Mouse (Mus musculus) thymus, adult 2 months (tissue): Measurements from ENCODE around the gene St13. TPM values are rescaled to one million over a fixed set of nuclear protein-coding genes. Genes with fewer than 3 reads are reported as not detected.

ENCODE experiments used
- DNase-seq: peaks from one replicate; pipeline ENCODE4 v3.0.0; 2021
- H3K27ac ChIP-seq: fragments of 200-500 bp; 2 replicates; pipeline ENCODE4 v1.5.1; 2012; ENCODE audit warnings: low read length, control low read depth; ENCODE audit not compliant: control insufficient read depth, insufficient read depth
- H3K27me3 ChIP-seq: fragments of 200-500 bp; 2 replicates; pipeline ENCODE4 v1.6.1; 2012; ENCODE audit warnings: mild to moderate bottlenecking, low read length, moderate library complexity, mixed read lengths; ENCODE audit not compliant: control insufficient read depth, insufficient read depth
- H3K36me3 ChIP-seq: fragments of 200-500 bp; 2 replicates; pipeline ENCODE4 v1.6.1; 2012; ENCODE audit warnings: mild to moderate bottlenecking, low read length, moderate library complexity; ENCODE audit not compliant: control insufficient read depth, insufficient read depth
- H3K4me1 ChIP-seq: fragments of 200-500 bp; replicated peaks from 2 replicates; pipeline ENCODE4 v1.6.1; 2012; ENCODE audit warnings: low read length; ENCODE audit not compliant: control insufficient read depth, insufficient read depth
- H3K4me3 ChIP-seq: fragments of 200-500 bp; 2 replicates; pipeline ENCODE4 v1.5.1; 2012; ENCODE audit warnings: mild to moderate bottlenecking, low read length, control low read depth, moderate library complexity; ENCODE audit not compliant: control insufficient read depth, insufficient read depth
- CTCF ChIP-seq: fragments of 200-500 bp; IDR thresholded peaks from 2 replicates; pipeline ENCODE4 v1.5.1; 2012; ENCODE audit warnings: mild to moderate bottlenecking, control low read depth, low read length, moderate library complexity, borderline replicate concordance; ENCODE audit not compliant: control insufficient read depth, poor library complexity, insufficient read depth; ENCODE audit errors: extremely low read depth
- POLR2A ChIP-seq: fragments of 200-500 bp; IDR thresholded peaks from 2 replicates; pipeline ENCODE4 v1.6.1; 2012; ENCODE audit warnings: mild to moderate bottlenecking, low read length, control low read depth, moderate library complexity; ENCODE audit not compliant: control insufficient read depth, poor library complexity, insufficient read depth; ENCODE audit errors: extremely low read depth
- WGBS: fragments of 180-500 bp; shearing (Covaris S2); methylation state at CpG from one replicate; pipeline ENCODE4 v1.1.7; 2018; 5-methylcytosine and 5-hydroxymethylcytosine counted together
- polyA plus RNA-seq: library from polyadenylated mRNA; depleted of rRNA; stranded (reverse); fragments of >200 nt; gene quantifications from 2 replicates; pipeline ENCODE4 v1.2.3, GENCODE M21; 2012

The St13 gene
- polyA plus RNA-seq, 1 experiment = 20.5 TPM

DNA sequence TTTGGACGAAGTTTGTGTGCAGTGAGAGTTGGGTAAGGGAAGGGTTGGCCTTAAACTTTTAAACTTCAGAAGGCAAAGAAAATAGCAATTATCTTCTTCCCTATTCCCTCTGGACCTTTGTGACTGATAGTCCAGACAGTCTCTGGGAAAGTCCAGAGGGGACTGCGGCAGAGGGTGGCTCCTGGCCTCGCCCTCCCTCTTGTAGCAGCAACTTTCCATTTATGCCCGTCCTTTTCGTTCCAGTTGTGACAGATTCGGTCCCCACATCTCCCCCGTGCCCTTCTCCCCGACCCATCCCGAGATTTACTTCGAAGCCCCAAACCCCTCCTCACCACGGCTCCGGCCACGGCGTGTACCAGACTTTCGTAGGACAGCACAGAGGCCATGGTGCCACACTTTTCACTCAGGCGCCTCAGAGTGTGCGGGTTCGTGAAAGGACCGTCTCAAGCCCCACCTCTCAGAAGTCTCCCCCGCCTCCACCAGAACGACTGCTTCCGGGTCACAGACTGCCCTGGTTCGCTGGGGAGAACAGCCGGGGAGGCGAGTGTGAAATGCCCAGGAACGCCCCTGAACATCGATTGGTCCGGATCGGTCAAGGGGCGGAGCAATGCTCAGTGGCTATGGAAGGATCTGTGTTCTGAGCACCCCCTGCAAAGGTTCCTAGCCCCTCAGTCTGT is 39.4 kb downstream of the St13 start, which contains the start of gene Slc25a17:
Gene Slc25a17, minus strand, starts transcription at position 468 of the 677 bp plus-strand sequence.
- Histone ChIP-seq H3K36me3 (peaks cover 12% of the 10 kb centered on the region), H3K27me3 (no peaks in the 10 kb centered on the region), H3K4me1 (peaks cover 2% of the 10 kb centered on the region; the same call in 1 of the 2 replicates), H3K4me3 (peak within 1 kb of the TSS; percentile 86), H3K27ac (peak within 1 kb of the TSS; percentile 54)
- no peak; the same call in none of the 2 replicates for TF ChIP-seq POLR2A
- 0 out of 2 replicates have a peak, but pooled peaks have one; percentile 23 for TF ChIP-seq CTCF
- WGBS = 1% methylated on average over 30 of the region's 30 CpGs
- peak; percentile 97 for DNase-seq

DNA sequence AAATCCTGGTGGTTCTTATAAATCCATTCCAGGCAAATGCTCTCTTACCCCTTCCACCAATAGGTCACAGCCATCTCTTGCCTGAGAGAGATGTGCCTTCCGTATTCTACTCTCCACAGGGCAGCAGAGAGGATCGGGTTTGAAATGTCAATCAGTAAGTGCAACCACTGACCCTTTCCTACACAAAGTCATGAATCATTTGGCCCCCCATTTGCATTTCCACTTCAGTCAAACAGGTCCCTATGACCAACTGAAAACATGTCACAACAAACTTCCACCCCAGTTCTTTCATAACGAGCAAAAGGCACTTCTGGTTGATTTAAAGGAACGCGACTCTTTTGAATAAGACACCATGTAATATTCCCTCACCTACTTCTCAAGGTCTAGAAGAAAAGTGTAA is 40.5 kb downstream of the St13 start:
- H3K27me3 ChIP-seq = no peaks in the 10 kb centered on the region
- no peak overlapping the region for H3K4me3 ChIP-seq
- no peak overlapping the region for H3K27ac ChIP-seq
- TF ChIP-seq CTCF (no peak), POLR2A (no peak)
- 86% methylated on average over 5 of the region's 5 CpGs for WGBS
- peaks cover 2% of the 10 kb centered on the region; the same call in 1 of the 2 replicates for H3K4me1 ChIP-seq
- H3K36me3 ChIP-seq = 0 out of 2 replicates have a peak, but pooled peaks cover 2% of the 10 kb centered on the region
- no peak for DNase-seq

DNA sequence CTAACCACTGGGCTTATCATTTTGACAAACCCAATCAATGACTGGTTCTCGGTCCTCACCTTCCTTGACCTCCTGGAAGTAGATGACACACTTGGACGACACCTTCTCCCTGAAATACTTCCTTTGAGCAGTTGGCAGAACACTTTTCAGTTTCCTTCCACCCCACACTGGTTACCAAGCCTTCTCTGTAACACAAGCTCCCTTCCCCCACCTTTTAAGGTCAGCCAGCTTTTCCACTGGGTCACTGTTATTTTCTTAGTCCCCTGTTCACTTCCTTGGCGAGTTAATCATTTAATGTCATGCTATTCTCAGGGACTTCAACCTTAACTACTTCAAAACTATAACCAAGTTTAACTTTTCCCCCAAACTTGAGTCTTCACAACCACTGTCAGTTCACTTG is 40.9 kb downstream of the St13 start:
- TF ChIP-seq POLR2A (no peak), CTCF (no peak)
- 92% methylated on average over 3 of the region's 3 CpGs for WGBS
- DNase-seq = no peak
- Histone ChIP-seq H3K27me3 (no peaks in the 10 kb centered on the region), H3K36me3 (no peaks in the 10 kb centered on the region), H3K4me3 (no peak overlapping the region), H3K4me1 (peaks cover 2% of the 10 kb centered on the region; the same call in 1 of the 2 replicates), H3K27ac (no peak overlapping the region)

DNA sequence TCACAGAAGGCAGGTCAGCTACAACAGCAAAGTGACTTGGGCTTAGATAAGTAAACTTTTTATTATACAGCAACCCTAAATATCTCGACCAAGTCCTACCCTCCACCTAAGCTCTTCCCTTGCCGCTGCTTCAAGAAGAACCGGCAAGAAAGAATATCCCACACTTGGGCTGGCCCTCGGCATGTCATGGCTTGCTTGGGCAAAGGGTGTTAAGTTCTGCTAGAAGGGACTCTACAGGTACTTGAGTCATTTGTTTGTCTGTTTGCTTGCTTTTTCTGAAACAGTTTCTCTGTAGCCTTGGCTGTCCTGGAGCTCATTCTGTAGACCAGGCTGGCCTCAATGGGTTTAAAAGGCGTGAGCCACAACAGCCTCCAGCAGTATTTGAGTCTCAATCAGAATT is 42.9 kb downstream of the St13 start:
- Histone ChIP-seq H3K4me3 (no peak overlapping the region), H3K4me1 (peaks cover 2% of the 10 kb centered on the region; the same call in 1 of the 2 replicates), H3K27me3 (no peaks in the 10 kb centered on the region), H3K27ac (no peak overlapping the region), H3K36me3 (no peaks in the 10 kb centered on the region)
- TF ChIP-seq POLR2A (no peak), CTCF (no peak)
- DNase-seq = no peak
- WGBS = 92% methylated on average over 5 of the region's 5 CpGs

DNA sequence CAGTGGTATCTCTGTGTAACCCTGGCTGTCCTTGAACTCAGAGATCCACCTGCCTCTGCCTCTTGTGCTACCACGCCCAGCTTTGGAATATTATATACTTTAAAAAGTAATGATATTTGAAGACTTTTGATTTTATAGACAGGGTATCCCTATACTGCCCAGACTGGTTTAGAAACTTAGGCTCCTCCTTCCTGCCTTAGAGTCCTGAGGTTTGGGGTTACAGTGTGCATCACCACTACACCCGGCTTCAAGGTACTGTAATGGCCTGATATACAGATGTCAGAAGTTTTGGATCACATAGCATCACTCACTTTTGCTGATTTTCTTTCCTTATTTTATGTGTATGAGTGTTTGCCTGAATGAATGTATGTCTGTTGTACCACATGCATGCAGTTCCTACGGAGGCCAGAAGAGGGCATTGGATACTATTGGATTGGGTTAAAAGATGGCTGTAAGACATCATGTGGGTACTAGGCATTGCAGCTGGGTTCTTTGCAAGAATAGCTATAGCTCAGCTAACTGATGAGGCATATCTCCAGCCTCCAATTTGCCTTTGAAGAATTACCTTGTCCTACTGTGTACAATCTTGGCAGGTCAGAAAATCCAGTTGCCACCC is 44.6 kb downstream of the St13 start:
- no peak overlapping the region for H3K4me3 ChIP-seq
- 78% methylated on average over 3 of the region's 3 CpGs for WGBS
- H3K4me1 ChIP-seq = no peaks in the 10 kb centered on the region
- TF ChIP-seq CTCF (no peak), POLR2A (no peak)
- H3K27ac ChIP-seq = no peak overlapping the region
- H3K36me3 ChIP-seq = no peaks in the 10 kb centered on the region
- no peaks in the 10 kb centered on the region for H3K27me3 ChIP-seq
- DNase-seq = peak; percentile 69

DNA sequence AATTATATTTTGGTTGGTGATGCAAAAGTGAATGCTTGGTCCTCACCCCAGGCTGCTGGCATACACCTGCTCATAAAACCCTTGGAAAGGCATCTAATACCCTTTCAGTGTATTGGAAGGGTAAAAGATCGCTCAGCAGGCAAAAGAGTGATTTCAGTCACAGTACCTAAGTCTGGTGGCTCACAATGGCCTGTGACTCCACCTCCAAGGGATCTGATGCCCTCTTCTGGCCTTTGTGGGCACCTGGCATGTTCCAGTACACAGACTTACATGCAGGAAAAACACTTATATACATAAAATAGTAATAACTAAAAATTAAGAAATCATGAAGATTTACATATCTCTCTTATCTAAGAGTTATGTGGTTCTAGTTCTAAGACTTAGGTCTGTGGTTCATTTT is 47.2 kb downstream of the St13 start:
- no peak for TF ChIP-seq POLR2A
- TF ChIP-seq CTCF = no peak
- 63% methylated on average over 1 of the region's 1 CpGs for WGBS
- Histone ChIP-seq H3K4me3 (no peak overlapping the region), H3K27me3 (no peaks in the 10 kb centered on the region), H3K4me1 (no peaks in the 10 kb centered on the region), H3K36me3 (no peaks in the 10 kb centered on the region), H3K27ac (no peak overlapping the region)
- DNase-seq = peak; percentile 6

DNA sequence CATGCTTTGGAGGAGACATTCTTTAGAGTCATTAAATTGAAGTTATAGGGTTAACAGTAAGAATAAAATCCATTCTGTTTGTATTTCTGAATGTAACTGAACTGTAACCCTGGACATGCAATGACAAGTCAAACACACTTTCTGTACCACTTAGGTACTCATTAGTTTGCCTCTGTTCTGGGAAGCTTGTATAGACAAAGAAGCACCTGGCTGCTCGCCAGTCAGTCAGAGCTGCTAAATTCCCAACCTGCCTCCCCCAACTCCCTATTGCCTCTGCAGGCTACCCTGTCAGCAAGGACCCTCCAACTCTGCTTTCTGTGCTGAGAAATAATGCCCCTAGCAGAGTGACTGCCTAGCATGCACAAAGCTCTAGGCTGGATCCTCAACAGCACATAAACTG is 49.5 kb downstream of the St13 start:
- Histone ChIP-seq H3K4me3 (no peak overlapping the region), H3K27ac (no peak overlapping the region), H3K4me1 (no peaks in the 10 kb centered on the region), H3K36me3 (no peaks in the 10 kb centered on the region), H3K27me3 (no peaks in the 10 kb centered on the region)
- no peak for DNase-seq
- WGBS = 97% methylated on average over 1 of the region's 1 CpGs
- TF ChIP-seq POLR2A = no peak
- TF ChIP-seq CTCF = no peak
